Mouse (Mus musculus): ENCODE results near the gene Serpina3f. TPM values are rescaled to one million over a fixed set of nuclear protein-coding genes. Genes with fewer than 3 reads are reported as not detected.
"Not testable (repeated sequence)": the region's sequence is repeated elsewhere in the genome, so short reads cannot be mapped to it uniquely, and the experiment has no call there.

The Serpina3f gene
- under 1 TPM in 1 of 2 experiments, not detected in 1; 0.16 TPM for total RNA-seq (2021)
- long read RNA-seq, experiment 1: 0 reads
- long read RNA-seq, experiment 2: 0 reads

DNA sequence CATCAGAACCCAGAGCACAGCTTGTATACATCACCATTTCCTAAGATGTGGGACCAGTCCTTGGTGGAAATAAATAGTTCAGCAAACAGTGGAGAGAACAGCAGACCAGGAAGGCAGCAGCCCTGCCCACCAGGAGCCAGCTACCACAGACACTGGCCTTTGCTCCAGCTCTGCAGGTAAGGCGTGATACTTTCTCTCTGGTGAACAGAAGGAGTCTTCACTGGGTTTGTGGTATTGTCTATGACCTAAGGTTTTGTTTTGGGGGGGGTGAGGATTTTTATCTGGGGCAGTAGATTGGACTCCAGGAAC lies at the start of gene Serpina3f:
Gene Serpina3f (plus strand): TSS at position 100 of the 309 bp plus-strand sequence.
- no peak for DNase-seq

DNA sequence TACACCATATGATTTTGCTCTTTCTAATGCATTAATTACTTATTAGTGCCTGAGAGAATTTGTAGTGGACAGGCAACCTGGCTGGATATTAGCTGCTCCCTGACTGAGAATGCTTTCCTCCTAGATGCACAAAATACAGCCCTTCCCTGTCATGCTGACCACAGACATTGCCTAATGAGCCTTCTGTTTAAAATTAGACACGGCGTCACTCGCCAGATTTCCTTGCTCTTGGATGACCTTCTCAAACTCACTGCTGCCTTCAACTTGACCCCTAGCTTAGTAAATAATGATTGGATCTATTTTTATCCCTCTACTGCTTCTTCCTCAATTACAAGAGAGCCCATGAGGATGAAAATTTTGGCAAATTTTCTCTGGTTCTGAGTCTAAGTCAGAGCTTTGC lies 39.6 kb upstream of the Serpina3f start:
- no peak for DNase-seq

DNA sequence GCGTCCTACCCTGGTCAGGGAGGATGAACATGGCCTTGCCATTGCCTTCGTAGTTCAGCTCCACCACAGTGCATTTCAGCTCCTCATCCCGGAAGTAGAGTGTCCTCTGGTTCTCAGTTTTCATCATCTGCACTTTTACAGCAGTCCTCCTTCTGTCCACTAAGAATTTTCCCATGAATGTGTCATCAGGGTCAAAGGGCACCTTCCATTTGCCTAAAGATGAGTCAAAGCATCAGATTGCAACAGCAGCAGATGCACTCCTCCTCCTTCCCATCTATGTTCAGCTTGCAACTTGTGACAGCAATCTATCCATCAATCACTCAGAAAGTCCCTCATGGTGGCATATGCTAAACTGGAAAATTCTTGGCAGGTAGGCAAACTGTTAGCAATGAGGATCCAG lies 38.7 kb upstream of the Serpina3f start:
- no peak for DNase-seq

DNA sequence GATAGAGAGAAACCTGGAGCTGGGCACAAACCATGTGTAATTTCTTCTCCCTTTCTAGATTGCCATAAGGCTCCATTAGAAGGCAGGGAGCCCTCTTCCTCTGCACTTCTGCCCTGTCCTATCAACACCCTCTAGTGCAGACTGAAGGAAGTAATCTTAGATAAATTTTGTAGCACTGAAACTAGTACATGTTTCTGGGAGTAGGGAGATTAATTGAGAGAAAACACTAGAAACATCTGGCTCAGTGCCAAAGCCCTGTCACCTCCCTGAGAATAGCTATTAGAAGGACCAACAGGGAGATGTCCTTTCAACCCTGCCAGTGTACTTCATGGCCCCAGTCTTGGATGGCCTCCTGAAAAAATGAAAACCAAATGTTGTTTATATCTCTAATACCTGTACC lies 35.8 kb upstream of the Serpina3f start:
- no peak for DNase-seq

DNA sequence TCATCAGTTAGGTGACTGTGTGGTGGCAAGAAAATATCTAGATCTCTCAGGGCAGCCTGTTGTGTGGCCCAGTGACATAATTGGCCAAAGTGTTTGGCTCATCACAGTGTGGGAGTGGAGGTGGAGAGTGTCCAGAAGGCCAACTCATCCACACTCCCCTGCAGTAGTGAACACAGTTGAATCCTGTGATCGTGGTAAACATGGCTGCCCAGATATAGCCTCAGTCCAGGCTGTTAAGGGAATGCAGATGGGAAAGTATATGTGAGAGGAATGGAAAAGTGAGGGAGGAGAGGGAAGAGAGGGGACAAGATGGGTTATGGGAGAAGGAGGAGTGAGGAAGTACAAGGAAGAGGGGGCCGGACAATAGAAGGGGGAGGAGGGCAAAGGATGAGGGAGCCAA lies 35.4 kb upstream of the Serpina3f start:
- no peak for DNase-seq

DNA sequence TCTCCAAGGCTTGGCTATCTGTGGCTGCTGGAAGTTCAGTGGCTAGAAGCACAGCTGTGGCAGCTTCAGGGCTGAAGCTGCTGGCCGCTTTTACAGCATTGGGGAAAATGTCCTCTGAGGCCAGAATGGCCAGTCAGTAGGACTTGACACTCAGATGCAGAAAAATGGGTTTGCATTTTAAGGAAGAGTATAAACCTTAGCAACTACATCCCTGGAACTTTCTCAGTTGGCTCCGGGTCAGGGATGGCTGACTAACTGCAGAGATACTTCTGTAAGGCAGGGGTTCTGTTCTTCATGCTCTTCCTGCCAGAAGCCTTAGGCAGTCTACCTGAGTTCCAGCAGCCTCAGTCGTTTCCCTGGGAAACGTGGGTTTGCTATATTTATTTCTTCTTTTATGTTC lies 29.3 kb upstream of the Serpina3f start:
- no peak for DNase-seq

DNA sequence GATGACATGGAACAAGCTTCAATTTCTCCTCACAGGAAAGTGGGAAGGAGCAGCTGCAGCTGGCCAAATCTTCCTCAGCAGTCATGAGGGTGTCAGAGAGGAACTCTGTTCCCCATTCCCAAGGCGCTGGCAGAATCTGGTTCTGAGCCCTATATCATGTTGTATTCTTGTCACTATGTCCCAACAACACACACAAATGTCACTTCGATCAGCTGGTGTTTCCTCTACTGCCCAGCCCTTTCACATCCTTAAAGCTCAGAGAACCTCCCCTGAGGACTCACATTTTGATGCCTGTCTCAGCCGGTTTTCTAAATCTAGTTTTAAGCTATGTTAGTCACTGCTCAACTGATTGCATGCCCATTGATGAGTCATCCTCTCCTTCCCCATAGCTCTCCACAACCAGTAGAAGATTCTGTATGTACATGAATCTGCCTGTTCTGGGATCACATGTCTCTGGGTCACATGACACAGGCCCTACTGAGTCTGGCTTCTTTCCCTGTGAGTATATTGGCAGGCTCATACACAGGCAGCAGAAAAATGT lies 28.2 kb upstream of the Serpina3f start:
- DNase-seq: no peak

DNA sequence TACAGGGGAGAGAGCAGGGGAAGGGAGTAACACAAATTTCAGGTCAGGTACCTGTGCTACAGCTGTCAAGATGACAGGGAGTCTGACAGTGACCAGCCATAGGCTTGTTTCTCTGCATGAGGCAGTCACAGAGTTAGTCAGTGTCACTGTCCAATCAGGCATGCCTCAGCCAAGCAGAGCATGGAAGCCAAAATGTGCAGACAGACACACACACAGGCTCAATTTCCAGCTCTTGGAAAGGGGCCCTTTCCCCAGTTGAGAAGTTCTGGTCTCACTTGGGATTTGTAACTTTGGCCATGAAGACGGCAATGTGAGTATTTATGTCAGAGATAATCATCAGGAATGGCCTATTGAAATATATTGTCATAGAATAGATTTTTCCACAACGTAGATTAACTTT lies 25.1 kb upstream of the Serpina3f start:
- no peak for DNase-seq

DNA sequence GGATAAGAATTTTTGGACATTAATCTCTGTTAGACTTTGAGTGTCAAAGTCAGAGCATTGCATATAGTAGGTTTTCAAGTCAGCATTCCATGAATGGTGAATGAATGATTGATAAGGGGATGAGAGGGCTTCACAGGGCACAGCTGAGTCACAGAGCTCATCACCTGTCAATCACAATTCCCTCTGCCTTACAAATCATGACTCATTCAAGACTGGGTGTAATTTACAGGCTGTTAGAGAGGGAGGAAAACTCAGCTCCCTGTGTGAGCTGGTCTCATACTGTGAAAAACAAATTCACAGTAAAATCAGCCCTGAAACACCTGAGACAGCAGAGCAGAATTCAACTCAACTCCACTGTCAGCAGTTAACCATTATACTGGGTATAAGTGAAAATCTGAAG lies 23.5 kb upstream of the Serpina3f start:
- DNase-seq: no peak

DNA sequence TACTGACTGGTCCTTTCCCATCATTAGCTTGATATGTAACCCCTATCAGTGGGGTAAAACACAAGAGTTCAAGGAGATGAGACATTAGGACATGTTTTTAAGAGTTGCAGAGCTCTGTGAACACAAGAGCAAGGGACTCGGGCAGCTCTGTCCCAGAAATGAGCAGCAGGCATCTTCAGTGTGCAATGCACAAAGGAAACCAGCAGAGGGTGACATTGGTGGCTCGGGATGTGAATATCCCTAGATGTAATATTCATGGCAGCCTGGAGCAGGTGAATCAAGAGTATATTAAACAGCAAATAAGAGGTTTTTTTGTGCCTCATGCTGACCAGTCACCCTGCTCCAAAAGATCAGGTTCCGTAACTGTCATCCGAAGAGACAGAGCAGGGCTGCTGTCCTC lies 5.2 kb upstream of the Serpina3f start:
- DNase-seq: no peak

DNA sequence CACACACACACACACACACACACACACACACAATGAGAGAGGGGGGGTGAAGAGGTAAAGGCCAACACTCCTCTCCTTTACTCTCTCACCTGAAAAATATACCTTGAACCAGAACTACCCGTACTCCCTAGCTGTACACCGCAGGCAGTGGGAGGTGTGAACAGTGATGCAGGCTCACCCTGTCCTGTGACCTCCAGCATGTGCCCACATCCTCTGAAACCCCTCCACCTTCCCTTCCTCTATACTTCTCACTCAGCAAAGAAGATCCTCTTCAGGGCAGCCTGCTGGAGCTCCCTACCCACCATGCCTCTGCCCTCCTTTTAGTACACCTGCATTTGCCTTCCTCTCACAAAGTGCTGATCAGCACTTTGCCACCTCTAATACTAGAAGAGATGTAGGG lies 4.5 kb upstream of the Serpina3f start:
- DNase-seq: no peak

DNA sequence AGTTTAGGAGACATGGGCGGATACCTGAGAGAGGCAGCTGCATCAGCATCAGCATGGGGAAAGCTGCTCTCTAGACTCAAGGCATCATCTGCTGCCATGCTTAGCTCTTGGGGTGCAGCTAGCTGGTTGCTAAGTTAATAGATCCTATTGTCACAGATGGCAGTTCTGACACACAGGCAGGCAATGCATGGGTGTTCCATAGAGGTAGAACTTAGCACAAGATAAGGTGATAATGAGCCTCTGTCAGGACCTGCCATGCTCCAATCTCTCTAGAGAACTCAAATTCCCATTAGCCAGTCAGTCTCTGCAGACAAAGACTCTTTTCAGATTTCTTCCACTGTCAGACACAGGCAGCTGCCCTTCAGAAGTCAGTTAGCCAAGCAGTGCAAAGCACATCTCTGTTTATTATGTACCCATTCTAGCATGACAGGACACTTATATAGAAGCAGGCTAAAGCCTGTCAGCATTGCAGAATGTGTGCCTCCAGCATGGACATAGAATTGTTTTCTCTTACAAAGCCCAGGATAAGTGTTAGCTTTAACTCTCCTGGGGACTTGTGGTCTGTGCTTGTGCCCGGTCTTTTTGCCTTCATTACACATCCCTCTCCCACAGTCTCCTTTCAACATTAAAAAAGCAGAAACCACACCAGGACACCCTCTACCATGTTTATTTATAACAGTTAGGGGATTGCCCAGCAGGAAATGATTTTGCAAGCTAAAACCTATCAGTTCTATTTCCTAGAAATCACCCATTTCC lies 477 bp upstream of the Serpina3f start:
- DNase-seq: no peak

DNA sequence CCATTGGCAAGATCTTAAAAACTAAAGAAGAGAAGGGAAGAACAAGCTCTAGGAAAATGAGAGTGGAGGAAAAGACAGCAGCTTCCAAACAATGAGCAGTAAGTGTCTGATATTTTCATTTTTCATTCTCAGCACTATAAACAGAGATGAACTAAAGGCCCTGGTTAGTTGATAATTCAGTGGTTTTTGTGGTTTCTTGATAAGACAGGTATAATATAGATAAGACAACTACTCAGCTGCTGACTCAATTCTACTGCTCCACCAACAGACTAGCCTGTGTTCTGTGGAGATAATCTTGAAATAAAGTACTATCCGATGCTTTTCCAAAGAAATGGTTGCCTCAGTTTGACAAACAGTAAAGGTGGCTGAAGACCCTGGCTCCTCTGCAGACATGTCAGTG lies 905 bp downstream of the Serpina3f start:
- DNase-seq: no peak

DNA sequence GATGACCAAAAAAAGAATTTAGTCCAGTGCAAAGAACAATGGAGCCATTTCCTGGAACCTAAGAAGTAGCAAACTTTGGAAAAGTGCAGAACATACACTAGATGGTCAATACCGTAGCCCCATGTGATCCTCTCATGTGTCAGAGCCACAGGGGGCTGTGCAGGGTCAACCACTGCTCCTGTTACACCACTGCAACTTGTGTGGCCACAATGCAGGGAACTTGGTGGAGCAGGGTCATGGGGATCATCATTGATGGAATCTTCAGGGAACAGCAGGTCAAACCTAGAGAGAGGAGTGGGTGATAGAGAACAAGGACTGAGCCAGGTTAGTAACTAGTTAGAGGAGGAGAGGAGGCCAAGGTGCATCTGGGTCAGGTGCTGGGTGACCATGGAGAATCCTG lies 7.3 kb downstream of the Serpina3f start:
- no peak for DNase-seq

DNA sequence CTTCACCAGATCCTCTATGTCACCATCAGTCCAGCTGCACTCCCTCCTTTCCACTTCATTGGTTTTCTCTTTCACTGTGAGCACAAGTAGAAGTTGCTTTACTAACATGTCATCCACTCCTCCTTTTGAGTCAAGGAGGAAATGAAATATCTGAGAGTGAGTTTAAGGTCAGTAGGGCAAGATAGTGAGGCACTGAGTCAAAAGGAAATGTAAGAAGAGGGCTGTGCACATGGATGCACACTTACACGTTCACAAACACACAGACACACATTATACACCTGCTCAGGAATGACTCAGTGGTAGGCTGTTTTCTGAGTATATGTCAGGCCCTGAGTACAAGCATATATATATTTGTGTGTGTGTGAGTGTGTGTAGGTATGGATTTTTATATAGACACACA lies 9.3 kb downstream of the Serpina3f start:
- DNase-seq: no peak

DNA sequence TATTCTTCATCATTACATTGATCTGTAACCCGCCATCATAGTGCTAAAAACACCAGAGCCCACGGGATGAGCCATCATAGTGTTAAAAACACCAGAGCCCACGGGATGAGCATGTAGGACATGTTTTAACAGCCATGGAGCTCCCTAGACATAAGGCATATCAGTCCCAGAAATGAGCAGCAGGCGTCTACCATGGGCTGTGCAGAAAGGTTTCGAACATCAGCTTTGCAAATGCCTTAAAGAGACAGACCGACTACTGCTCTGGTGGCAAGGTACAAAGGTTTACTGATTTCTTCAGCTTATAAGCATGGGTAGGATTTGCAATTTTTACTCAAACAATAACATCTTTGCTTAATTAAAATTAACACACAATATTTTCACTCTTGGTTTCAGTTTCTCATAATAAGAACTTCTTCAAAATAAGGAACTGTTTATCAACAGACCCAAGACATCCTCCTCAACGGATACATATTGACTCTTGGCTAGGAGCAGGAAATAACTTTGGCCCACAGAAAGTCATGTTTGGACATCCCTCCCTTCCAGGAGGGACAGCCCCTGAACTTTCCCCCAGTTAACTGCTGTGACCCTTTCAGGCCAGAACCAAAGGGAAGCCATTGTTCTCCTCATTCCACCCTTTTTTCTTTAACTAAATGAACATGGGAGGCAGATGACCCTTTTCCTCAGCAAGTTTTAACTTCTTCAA lies 10.4 kb downstream of the Serpina3f start:
- no peak for DNase-seq

DNA sequence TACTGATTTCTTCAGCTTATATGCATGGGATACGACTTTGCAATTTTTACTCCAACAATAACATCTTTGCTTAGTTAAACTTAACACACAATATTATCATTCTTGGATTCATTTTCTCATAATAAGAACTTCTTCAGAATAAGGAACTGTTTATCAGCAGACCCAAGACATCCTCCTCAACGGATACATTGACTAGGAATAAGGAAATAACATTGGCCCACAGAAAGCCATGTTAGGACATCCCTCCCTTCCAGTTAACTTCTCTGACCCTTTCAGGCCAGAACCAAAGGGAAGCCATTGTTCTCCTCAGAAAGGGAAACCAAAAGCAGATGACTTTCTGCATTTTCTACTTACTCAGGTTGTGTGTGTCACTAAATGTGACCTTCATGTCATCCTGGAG lies 16.4 kb downstream of the Serpina3f start:
- no peak for DNase-seq

DNA sequence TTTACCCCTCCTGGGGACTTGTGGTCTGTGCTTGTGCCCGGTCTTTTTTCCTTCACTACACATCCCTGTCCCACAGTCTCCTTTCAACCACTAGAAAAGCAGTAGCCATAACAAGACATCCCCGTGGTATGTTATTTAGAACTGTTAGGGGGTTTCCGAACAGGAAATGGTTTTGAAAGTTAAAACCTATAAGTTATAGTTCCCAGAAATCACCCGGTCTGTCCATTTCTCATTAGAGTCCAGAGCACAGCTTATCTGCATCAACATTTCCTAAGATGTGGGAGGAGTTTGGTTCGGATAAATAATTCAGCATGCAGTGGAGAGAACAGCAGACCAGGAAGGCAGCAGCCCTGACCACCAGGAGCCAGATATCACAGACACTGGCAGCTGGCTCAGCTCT lies 21.6 kb downstream of the Serpina3f start, which contains the start of gene Serpina3g:
Gene Serpina3g (plus strand): TSS at position 331 of the 400 bp plus-strand sequence.
- DNase-seq: no peak

DNA sequence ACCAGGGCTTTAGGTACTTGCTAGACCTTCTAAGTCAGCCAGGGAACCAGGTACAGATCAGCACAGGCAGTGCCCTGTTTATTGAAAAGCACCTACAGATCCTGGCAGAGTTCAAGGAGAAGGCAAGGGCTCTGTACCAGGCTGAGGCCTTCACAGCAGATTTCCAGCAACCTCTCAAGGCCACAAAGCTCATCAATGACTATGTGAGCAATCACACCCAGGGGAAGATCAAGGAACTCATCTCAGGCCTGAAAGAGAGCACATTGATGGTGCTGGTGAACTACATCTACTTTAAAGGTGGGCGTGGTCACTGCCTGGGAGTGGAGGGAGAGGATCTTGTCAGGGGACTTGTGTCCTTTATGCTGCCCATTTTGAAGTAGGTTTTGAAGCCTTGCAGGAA lies 23.7 kb downstream of the Serpina3f start:
- DNase-seq: not testable (repeated sequence)

DNA sequence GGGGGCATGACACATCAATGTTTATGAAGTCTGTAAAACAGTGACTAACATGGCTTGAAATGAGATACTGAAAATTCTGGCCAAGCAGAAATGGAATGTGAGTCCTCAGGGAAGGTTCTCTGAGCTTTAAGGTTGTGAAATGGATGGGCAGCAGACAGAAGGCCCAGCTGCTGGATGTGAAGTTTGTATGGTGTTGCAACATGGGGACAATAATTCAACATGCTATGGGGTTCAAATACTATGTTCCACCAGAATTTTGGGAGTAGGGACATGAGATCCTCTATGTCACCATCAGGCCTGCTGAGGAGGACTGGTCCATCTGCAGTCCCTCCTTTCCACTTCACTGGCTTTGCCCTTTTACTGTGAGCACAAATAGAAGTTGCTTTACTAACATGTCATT lies 29.0 kb downstream of the Serpina3f start:
- DNase-seq: no peak

DNA sequence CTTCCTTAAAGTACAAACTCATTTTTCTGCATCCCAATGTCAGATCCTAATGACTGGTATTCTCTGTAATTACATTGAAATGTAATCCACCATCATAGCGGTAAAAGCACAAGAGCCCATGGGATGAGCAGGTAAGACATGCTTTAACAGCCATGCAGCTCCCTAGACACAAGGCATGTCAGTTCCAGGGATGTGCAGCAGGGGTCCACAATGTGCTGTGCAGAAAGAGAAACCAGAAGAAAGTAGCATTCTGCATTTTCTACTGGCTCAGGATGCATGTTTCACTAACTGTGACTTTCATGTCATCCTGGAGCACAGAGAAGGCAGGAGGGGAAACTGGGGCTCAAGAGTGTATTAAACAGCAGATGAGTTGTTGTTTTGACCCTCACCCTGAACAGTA lies 30.7 kb downstream of the Serpina3f start:
- DNase-seq: no peak

DNA sequence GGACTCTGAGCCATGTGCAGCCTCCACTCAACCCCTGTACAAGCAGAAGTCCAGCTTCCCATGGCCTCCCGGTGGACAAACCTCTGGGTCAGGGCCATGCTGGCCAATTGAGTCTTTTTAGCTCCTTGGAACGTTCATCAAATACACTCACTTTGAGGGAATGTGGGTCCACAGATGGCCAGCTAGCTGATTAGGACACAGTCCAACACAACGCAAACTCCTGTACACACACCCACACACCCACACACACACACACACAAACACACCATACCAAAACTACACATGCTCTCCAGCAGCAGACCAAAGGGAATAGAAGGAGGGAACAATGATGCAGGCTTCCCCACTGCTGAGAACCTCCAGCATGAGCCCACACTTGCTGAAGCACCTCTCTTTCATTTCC lies 31.3 kb downstream of the Serpina3f start:
- DNase-seq: no peak

DNA sequence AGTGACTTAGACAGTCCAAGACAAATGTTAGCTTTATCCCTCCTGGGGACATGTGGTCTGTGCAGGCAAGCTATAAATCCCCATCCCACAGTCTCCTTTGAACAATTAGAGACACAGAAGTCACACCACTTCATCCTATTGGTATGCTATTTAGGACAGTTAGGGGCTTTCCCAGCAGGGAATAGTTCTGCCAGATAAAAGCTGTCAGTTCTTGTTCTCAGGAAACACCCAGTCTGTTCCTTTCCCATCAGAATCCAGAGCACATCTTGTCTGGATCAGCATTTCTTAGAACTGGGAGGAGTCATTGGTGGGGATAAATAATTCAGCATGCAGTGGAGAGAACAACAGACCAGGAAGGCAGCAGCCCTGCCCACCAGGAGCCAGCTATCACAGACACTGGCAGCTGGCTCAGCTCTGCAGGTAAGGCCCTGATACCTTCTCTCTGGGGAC lies 33.2 kb downstream of the Serpina3f start:
- no peak for DNase-seq

DNA sequence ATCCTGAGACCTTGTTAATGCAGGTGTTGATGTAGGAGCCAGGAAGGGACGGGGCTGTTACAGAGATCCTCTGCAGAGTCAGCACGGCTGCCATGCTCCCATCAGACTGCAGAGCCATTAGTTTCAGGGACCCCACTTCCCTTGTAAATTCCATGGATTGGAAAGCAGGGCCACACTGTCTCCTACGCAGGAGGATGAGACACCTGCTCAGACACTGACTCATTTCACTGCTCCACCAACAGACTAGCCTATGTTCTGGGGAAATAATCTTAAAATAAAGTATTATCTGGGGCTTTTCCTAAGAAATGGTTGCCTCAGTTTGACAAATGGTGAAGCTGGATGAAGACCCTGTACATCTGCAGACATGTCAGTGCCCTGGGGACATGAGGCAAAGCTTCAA lies 33.9 kb downstream of the Serpina3f start:
- no peak for DNase-seq

Data from gastrocnemius, postnatal 10 days (tissue).